Mouse (Mus musculus) cerebellum, postnatal 10 days (tissue): ENCODE results near the gene Snx13.

Source experiments
- DNase-seq, 2 experiments: peaks; one replicate each; pipeline ENCODE4 v3.0.0; 2021; ENCODE audit warnings: mixed read lengths in 2 of 2

Gene Snx13

DNA sequence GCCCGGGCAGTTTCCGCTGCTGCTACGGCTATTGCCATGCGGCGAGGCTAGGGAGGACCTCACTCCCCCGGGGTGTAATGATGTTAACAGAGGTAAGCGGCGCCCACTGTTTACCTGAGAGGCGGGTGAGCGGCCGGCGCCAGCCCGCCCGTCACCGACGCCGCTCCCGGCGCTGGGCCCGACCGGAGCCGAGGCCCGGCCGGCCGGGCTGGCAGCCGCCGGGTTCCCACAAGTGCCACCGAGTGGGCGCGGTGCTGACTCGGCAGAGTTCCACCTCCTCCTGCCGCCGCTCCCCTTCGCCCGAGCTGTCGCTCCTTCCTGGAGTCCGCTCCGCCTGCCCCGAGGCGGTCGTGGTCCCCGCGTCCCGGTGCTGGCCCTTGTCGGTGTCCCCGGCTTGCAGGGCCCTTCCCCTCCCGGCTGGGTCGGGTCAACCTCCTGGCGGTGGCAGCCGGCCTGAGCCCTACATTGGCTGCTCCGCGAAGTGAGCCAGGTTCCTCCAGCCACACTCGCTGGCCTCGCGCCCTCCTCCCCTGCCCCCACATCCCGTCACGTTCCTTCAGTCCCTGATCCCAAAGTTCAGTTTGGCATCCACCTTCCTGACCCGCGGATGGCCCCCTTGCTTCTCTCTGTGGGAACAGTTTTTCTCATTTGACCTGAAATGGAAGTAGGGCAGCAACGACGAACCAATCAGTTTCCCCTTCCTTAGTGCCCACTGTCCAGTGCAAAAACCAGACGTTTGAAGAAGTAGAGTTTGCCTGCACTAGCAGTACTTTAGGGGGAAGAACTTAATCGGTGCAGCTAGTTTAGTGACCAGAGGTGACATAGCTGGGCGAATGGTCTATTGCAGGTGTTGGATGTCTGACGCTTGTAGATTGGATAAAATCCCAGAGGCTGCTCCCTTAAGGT lies 587 bp downstream of the Snx13 start:
- peak; percentile 81 to 82 for DNase-seq

GRCm38 (mm10) chr12:35048891-35049290 lies 1.9 kb downstream of the Snx13 start:
- no peak for DNase-seq

DNA sequence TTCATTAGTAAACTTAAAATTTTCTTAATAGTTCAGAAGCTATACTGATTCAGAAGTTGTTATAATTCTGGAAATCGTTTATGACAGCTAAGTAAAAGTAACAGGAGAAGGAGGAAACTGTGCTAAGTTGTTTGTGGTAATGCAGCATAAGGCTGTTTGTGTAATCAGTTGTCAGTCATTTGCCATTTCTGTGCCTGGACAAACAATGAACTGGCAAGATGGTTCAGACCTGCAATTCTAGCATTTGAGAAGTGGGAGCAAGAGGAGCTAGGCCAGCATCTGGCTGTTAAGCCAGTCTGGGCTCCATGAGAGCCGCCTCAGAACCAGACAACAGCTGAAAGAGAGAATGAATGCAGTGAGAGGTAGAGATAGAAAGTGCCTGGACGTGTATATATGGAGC lies 3.5 kb downstream of the Snx13 start:
- DNase-seq = no peak

- no peak for DNase-seq
Measured at GRCm38 (mm10) chr12:35050964-35051758, 4.2 kb downstream of the Snx13 start.

- DNase-seq = no peak
Measured at GRCm38 (mm10) chr12:35054420-35054819, 7.4 kb downstream of the Snx13 start.

DNA sequence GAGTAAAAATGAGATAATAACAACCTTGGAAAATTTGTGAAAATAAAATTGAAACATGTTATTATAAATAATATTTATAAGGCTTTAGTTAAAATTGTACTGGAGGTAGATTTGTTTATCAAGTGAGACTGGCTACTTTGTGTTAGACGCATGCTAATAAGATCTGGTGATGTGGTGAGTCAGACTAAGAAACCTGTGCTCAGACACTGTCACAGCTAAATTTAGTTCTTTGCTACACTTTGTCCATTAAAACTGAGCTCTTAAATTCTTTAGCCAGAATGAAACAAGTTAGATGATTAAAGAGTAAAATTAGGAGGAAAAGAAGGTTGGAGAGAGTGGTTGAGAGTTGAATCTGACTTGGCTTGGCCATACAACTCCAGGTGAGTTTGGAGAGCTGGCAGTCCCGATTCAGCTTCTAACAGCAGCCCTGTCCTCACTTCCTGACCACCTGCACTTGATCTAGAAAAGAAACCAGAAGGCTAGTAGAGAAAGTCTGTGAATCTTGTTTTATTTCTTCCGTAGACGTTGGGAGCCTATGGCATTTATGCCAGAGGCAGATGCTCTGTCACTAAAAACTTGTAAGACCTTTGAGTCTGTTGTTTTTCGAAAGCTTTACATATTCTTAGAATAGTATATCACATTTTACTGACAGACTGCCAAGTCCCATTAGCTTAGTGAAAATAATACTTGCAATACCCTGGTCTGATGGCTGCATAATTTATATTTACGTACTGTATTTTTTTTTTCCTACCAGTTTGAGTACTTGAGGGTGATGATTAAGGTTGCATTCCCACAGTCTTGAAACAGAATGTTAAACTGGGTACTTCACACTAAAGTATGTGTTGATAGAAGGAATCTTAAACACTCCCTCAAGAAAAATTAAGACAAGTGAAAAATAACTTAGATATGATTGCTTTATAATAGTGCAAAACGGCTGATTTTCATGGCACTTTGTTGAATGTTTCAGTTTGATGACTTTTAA lies 8.4 kb downstream of the Snx13 start:
- no peak for DNase-seq

DNA sequence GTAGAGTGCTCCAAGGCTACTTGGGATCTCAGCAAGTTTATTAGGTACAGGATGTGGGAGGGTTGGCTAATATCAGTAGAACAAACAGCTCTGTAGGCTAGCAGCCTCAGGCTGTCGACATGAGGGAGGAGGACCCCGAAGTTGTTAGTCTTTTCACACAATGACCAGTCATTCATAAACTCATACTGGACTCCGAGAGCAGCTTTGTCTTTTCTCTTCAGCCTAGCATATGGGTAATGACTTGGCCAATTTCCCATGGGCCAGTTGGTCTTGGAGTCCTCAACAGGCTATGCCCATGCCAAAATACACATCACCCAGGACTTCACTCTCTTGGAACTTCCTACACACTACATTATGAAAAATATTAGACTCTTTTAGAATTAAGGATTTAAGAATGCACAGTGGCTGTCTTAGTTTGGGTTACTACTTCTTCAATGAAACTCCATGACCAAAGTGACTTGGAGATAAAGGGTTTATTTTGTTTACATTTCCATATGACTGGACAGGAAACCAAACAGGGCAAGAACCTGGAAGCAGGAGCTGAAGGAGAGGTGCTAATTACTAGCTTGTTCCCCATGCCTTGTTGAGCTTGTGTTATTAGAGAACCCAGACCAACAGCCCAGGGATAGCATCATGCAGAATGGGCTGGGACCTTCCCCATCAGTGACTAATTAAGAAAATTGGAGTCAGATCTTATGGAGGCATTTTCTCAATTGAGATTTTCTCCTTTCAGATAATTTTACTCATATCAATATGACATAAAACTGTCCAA lies 16.9 kb downstream of the Snx13 start:
- DNase-seq = peak; percentile 82

DNA sequence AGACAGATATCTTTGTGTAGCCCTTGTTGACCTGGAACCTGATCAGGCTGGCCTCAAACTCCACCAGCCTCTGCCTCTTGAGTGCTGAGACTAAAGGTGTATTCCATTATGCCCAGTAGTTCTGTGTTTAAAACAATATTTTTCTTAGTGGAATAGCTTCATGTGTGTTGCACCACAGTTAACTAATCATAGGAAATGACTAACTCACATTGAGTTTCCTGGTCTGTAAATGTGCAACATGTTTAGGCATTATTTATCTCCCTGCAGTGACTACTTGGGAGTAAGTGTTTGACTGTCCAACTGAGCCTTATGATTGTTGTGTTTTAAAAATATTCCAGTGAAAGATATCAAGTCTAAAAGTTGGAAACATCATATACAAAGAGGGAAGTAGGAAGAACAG lies 20.6 kb downstream of the Snx13 start:
- DNase-seq = no peak

- DNase-seq = peak; percentile 53 to 58
Measured at GRCm38 (mm10) chr12:35071336-35071735, 24.4 kb downstream of the Snx13 start.

- DNase-seq = peak in 1 of 2 experiments; percentile 14
Measured at GRCm38 (mm10) chr12:35072178-35072577, 25.2 kb downstream of the Snx13 start.

GRCm38 (mm10) chr12:35075993-35076392 lies 29.0 kb downstream of the Snx13 start:
- DNase-seq = no peak

DNA sequence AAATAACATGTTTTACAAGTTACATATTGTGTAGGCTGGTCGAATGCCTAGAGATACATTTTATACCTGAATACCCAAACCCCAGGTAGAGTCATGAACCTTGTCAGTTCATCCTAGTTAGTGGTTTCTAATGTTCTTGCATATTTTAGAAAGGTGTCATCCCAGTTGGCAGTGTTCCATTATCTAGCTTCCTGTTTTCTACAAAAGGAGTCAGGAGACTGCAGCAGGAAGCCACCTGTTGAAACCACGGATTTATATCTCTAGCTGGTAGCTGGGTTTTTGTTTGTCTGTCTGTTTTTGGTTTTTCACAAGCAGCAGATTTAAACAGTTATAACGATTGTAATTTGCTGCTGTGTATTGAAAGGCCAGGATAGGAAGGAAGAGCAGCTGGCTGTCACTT lies 76.6 kb downstream of the Snx13 start:
- DNase-seq = peak in 1 of 2 experiments; percentile 10

DNA sequence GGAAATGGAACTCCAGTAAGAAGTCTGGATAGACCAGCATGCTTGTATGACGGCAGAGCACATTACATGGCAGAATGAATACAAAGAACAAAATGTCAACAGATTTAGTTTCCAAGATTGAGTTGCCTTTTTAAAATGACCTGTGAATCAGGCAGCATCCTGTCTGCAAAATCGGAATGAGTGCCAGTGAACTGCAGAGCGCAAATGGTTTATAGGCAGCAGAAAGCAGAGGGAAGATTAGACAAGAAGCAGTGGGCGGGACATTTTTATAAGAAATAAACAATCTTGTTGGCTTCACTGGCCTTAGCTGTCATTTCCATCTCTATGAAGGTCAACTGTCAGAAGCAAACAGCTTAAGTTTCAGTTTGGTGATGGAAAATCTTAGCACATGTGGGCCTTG lies 106.2 kb downstream of the Snx13 start:
- DNase-seq = no peak

GRCm38 (mm10) chr12:35154149-35154548 lies 107.2 kb downstream of the Snx13 start:
- no peak for DNase-seq

DNA sequence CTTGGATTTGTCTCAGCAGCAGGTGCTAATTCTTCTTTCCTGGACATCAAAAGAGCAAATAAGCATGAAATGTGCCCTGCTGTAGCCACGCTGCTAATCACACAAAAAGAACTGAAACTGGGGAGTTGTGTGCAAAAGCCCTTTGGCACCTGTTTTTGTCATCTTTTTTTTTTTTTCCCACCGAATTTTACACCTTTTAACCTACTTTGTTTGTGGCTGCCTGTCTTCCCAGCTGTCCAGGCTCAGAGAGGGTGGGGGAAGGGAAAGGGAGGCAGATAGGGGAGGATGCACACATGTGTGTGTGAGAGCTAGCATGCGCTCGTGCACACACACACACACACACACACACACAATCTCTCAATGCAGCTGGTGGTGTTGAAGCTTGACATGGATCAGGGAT lies 110.3 kb downstream of the Snx13 start:
- no peak for DNase-seq

GRCm38 (mm10) chr12:35161690-35162089 lies 114.7 kb downstream of the Snx13 start:
- DNase-seq = peak; percentile 15 to 28

DNA sequence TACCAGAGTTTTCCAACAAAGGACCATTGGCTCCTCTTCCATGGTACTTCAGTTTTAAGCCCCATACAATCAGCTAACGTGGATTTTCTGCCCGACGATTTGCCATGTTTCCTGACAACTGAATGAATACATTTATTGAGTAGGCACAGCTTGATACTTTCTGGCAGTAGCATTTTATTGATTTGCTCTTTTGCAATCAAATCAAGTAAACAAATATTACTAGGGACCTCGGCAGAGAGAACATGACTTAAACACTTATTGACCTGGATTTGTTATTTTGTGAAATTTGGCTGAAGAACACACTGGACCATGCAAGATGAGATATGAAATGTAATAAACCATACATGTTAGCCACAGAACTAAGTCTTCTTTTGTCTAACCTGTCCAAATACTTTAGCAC lies 123.3 kb downstream of the Snx13 start:
- no peak for DNase-seq

- no peak for DNase-seq
Measured at GRCm38 (mm10) chr12:35175938-35176337, 129.0 kb downstream of the Snx13 start.

GRCm38 (mm10) chr12:35176628-35177027 lies 129.6 kb downstream of the Snx13 start:
- no peak for DNase-seq

GRCm38 (mm10) chr12:35182675-35183074 lies 135.7 kb downstream of the Snx13 start:
- peak; percentile 91 to 95 for DNase-seq

- DNase-seq = no peak
Measured at GRCm38 (mm10) chr12:35184261-35184660, 137.3 kb downstream of the Snx13 start.
